Mouse (Mus musculus) granulocyte monocyte progenitor cell, adult 5-6 weeks (primary cell): ENCODE data around the gene Gk. TPM values are rescaled to one million over a fixed set of nuclear protein-coding genes. Genes with fewer than 3 reads are reported as not detected.

Source experiments
- ATAC-seq: replicated peaks from 2 replicates; pipeline ENCODE4 v1.8.0; 2016; ENCODE audit warnings: mild to moderate bottlenecking, moderate TSS enrichment, inconsistent platforms; ENCODE audit not compliant: poor library complexity, severe bottlenecking
- total RNA-seq, 2 experiments: library from RNA; stranded (forward) in 1 of 2; stranded (reverse) in 1 of 2; fragments of 200-712, 200-1000 nt in 1 of 2; fragments of >200 nt in 1 of 2; fragmentation: Nextera tagmentation in 1 of 2; gene quantifications; 2 replicates each; pipeline ENCODE4 v1.2.3; 2014 to 2017

Gene Gk
- total RNA-seq (2014; fragmentation: Nextera tagmentation) (13.0 and 18.7 TPM in 2 replicates), total RNA-seq (2017) (15.2 and 18.1 TPM in 2 replicates)

DNA sequence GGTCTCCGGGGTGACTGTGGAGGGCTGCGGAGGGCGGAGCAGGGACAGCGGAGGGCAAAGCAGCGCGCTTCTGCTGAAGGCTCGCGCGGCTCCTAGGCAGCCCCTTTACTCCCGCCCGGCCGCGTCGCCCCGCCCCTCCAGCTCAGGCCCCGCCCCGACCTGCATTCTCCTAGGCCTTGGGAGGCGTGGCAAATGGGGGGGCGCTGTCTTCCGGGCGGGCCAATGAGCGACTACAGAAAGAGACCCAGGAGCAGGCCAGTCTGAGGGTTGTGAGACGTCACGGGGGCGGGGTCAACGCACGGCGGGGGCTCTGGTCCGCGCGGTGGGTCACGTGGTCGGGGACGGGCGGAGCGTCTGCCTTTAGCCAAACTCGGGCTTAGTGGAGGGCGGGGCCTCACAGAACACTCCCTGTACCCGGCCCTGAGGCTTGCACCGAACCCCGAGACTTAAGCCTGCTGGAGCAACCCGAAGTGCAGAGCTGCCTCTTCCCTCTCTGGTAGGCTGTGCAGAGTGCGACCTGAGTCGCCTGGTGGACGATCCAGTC, at the start of gene Gk:
Gene Gk, minus strand, starts transcription at position 276 of the 544 bp plus-strand sequence.
- ATAC-seq: peak; percentile 75

DNA sequence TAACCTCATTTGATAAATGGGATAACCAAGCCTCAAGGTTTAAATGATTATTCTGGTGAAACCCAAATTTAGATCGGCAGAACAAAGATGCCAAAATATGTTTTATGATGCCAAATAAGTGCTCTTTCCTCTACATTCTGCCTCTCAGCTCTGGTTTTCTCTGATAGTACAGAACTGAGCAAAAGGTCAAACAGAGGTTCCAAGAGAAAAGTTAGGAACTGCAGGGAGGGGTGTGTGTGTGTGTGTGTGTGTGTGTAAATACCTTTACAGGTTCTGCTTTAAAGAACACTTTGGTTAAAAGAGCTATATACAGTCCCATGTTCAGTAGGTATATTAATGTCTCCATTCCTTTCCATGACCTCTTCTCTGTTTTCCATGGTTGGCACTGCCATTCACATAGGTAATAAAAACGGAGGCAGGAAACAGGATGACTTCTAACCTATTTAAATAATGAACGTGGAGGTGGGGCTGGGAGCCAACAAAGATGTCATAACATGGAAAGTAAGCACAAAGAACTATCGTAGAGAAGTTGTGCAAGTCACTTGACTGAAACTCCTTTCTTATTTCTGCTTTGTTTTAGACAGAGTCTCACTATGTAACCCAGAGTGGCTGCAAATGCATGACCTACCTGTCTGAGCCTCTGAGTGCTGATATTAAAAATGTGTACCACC, 28.2 kb upstream of the Gk start:
- peak; percentile 86 for ATAC-seq

DNA sequence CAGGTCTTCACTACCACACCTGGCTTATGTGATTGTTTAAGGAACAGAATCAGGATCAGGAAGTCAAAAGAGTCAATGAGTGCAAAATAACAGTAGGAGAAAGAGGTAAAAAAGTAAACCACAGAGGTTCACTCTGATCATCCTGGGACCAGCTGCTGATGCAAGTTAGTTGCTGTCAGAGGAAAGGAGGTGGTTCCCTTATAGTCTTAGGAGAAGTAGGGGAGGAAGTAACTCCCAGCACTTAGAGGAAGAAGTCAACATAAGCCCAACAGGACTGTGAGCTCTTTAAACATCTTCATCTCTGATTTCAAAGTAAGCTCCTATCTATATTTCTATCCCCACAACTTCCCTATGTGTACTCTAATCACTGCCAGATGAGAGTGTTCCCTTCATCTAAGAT, 26.4 kb upstream of the Gk start:
- ATAC-seq: peak; percentile 73

DNA sequence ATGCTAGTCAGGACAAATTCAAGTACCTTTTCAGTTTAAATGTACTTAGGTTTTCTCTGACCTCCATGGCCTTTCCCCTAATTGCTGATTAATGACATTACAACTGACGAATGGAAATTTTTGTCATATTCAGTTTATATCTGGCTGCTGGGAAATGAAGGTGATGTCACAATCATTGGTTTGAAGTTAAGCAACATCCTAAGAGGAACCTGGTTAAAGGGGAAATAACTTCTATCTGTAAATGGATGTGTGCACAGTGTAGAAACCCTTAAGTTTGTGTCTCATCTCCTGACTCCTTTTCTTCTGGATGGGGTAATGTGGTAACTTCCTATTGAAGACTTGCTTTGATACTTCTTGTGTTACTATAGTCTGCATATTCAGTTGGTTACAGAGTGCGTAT, 20.8 kb upstream of the Gk start:
- ATAC-seq: peak; percentile 100

DNA sequence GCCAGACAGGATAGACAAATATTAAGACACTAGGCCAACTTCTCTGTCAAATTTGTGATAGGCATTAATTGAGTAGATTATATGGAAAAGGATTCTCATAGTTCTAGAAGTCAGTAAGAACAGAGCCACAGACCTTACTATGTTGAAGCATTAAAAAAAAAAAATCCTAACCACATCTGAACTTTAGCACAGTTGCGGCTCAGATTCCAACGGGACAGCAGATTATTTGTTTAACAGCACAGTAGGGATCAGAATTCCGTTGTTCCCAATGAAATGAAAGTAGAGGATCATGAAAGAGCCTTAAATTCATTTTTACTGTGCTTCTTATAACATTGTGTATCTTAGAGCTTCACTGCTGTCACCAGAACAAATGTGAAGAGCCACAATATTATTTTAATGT, 1.7 kb upstream of the Gk start:
- ATAC-seq: no peak

DNA sequence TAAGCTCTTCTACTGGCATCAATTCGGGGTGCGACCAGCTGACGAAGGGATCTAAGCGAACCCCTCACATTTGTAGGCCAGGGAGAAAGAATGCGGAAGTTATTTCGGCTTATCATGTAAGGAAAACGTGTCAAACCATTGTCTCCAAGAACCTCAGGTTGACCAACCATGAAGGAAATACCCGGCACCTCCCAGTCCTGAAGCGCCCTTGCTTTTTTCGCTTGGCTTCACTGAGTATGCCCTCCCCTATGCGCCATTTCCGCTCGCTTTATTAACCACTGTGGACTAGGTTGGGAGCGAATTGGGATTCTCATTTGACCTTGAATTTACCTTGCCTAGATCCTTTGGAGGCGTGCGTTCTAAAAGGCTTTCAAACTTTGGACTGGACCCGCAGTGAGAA, 522 bp upstream of the Gk start:
- ATAC-seq: peak; percentile 29

DNA sequence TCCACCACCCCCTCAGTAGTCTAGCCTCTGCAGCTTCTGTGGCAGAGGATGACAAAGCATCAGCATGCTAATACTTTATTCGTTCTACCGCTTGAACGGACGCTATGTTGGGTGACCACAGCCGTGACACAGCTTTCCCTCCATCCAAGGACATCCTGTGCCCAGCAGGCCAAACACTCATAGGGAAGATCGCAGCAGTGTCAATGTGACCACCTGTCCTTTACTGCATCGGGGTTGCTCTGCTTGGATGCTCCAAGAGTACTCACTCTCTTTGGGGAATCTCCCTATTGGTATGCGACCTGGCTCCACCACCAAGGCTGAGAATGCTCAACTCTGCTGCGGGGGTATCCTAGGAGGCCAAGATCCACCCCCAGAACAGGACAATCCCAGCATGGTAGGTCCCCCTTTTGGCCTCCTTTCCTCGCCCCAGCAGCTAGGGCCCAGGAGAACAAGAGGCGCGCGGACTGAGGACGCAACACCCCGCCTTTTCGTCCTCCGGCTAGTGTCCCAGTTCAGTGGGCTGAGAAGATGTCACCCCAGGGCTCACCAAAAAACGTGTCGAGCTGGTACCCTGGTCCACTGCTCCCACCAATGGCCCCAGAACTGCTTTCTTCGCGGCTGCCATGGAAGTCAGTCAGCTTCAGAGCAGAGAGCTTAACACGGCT, 608 bp downstream of the Gk start:
- ATAC-seq: peak; percentile 16

DNA sequence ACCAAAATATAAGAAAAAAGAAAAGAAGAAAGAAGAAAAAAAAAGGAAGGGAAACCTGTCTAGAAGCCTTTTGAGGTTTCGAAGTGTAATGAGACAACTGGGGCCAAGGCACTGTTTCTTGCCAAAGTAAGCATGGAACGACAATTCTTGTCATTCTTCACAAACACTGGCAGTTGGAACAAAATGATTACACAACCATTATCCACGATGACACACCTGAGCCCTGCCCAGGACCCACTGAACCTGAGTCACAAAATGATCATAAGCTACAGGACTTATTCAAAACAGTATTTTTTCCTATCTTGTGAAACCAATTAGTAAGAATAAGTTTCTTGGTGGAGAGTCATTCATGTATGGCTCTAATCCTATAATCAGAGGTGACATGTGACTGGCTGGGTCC, 5.3 kb downstream of the Gk start:
- ATAC-seq: peak; percentile 28

DNA sequence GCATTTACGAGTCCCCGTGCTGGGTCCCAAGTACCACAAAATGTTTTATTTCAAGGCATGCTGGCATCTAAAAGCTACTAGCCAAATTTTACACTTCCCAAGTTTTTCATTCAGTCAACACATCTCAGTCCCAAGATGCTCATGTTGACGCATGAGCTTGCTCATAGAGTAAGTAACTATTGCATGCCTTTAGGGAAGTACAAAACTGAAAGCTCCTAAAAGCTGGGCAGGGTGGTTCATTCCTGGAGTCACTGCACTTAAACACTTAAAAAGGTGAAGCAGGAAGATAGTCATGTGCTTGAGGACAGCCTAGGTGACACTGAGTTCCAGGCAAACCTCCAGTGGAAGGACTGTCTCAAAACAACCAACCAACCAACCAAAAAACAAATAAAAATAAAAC, 5.9 kb downstream of the Gk start:
- peak; percentile 54 for ATAC-seq

DNA sequence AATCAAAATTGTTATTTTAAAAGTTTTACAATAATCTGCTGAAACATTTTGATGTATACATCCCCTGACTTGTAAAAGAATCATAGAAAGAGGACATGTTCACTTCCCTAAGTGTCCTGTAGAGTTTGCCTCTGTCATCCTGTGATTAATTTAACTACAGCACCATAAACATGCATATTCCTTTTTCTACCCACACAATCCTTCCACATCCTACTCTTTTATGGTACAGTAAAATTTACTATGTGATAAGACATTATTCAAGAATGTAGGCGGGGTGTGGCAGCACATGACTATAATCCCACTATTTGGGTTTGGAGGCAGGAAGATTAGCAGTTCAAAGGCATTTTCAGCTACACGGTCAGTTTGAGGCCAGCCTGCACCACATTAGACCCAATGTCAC, 8.0 kb downstream of the Gk start:
- no peak for ATAC-seq

DNA sequence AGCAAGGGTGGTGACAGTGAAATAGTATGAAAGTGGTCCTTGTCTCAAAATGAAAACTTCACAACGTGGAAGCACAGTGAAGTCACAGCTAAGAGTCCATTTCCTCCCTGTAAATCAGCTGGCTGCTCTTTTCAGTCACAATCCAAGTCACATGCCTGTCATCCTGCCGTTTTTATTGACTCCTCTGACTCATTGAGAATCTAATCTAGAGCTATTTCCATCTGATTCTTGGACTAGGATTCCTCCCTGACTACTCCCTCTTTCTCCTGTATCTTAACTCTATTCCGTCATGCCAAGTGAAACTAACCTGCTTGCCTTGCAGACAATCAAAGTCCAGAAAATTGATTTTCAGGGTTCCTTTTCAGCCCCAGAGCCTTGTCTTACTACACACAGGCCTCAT, 20.6 kb downstream of the Gk start:
- ATAC-seq: no peak

DNA sequence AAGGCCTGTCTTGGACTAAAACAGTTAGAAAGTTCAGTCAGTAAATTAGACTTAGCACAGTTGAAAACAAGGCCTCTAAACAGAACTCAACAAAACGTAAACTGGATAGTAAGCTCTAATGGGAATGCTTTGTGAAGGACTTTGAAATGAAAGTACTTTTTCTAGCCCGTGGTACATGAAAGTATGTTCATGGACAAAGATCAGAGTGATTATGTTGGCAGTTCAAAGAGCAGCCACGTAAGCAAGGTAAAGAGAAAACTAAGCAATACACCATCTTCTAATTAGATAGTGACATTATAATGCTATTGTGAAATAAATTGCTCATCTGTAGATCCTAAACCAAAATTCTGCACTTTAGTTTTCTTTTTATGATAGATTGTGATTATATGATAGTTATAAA, 32.8 kb downstream of the Gk start:
- no peak for ATAC-seq

DNA sequence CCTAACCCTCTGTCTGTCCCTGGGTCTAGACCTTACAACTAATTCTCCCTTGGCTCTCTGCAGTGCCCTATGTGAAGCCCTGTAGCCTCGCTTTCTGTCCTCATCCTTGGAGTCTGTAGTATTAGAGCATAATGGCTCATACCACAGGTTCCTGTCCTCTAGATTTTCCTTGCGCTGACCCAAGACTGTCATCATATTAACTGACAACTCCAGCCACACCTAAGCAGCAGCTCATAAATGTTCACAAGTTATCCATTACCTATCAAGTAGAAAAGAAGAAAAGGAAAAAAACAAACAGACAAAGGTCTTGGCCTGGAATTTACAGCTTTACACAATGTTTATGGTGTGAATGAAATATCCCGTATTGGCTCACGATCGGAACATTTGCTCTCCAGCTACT, 43.4 kb downstream of the Gk start:
- no peak for ATAC-seq

DNA sequence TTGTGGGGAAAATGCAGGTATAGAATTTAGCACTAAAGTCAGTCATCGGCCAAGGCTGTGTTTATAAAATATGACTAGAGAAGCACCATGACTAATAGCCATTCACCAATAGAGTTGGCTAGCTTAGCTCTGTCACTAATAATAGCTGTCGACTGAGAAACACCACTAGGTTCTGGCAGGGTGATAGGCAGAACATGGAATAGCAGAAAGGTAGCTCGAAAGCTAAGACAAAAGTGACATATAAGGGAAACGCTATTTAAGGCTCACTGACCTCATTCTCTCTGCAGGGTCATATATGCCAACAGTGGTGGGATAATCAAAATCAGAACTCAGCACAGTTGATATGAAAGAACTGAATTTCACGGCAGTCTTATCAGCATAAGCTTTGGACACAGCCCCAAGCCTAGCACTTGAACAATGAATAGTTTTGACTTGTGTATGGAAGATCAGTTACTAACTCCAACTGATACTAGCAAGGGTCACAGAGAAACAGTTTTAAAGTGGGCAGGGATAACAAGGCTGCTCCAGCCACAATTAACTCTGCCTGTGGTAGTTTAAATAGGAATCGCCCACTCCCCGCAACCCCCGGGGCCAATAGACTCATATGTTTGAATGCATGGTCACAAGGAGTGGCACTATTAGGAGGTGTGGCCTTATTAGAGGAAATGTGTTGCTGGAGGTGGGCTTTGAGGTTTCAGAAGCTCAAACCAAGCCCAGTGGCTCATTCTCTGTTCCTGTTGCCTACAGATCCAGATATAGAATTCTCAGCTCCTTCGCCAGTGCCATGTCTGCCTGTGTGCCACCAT, 45.3 kb downstream of the Gk start:
- ATAC-seq: no peak

DNA sequence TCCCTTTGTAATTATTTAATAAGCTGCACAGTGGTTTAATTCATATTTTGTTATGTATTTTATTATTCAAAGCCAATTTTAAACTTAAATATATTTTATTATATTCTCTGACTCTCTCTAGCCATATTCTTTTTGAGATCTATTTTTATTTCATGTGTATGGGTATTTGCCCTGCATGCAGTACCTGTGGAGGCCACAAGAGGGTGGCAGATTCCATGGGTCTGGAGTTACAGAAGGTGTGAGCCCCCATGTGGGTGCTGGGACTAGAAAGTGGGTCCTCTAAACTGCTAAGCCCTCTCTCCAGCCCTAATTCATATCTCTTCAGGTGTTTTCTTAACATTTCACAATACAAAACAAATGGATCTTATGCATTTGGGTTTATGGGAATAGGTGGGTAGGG, 55.4 kb downstream of the Gk start:
- ATAC-seq: peak; percentile 46; the same call in 1 of the 2 replicates

DNA sequence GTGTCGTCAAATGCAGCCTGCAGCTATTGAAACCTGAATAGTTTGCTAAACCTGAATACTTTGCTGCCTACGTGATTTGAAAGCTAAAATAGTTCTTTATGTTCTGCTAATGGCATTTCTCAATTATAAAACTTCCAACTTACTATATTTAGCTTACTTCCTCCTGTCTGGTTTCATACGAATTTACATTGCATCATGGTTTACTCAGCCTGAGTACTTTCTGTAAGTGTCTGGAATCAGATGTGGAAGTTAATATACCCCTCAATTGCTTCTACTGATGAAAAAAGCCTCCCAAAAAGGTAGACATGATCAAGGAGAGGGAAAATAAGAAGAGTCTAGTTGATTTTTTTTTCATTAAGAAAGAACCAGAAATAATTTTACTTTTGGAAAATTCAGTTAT, 66.2 kb downstream of the Gk start:
- peak; percentile 84 for ATAC-seq

DNA sequence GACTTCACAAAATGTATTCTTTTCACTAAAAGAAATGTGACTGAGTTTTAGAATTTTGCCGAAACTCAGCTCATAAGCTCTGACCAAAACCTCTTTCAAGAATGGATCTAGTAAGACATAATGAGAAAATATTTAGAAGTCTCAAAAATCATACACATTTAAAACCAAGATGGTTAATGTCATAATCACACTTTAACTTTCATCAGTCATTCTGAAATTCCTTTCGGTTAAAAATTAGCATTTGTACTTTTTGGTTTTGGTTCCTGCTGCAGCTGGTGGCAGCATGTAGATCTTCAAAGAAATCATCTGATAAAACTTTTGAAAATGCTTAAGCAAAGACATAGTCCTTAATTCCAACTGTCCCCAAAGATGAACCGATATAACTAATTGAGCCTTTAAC, 70.9 kb downstream of the Gk start:
- no peak for ATAC-seq

DNA sequence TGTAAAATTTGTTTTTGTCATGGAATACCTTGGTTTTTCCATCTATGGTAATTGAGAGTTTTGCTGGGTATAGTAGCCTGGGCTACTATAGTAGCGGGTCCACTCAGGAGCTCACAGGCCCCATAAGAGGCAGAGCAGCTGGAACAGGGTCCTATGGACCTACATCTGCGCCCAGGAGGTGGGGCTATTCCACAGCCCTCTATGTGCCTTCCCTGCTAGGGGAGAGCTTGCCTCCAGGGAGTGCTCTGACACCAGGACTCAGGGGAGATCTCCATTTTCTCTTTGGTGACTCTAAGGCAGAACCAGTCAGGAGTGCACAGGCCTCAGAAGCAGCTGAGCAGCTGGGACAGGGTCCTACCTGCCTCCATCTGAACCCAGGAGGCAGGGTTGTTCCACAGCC, 92.9 kb downstream of the Gk start:
- ATAC-seq: peak; percentile 59

DNA sequence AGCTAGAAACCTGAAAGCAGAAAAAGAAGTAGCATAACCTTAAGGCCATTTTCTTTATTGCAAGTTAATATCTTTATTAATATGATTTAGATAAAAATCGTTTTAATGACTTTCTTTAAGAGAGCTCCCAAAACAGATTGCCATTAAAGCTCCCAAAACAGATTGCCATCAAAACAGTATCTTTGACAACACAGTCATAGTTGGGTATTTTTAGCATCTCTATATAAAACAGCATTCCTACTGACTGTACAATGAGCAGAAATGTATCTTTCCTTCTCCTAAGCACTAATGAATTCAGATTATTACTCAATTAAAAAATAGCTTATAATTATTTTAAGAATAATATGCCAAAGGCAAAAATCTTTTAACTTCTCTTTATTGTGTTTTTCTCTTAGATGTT, 94.5 kb downstream of the Gk start:
- no peak for ATAC-seq

DNA sequence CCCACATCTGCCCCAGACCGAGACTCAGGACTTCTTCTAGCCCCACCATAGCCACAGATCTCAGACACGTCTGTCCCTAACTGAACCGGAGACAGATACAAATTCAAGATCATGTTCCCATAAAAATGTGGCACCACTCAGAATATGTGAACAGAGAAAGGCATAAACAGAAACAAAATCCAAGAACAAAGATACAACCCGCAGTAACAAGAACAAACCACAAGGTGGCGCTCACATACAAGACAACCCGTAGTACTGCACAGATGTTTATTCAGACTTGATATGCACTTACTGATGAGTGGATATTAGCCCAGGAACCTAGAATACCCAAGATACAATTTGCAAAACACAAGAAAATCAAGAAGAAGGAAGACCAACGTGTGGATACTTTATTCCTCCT, 99.8 kb downstream of the Gk start:
- peak; percentile 67; the same call in 1 of the 2 replicates for ATAC-seq
